Mouse (Mus musculus): ENCODE results near the gene Rad51b.

The Rad51b gene

GRCm38 (mm10) chr12:79745845-79746510 lies 448.9 kb downstream of the Rad51b start:
- no peak for DNase-seq

DNA sequence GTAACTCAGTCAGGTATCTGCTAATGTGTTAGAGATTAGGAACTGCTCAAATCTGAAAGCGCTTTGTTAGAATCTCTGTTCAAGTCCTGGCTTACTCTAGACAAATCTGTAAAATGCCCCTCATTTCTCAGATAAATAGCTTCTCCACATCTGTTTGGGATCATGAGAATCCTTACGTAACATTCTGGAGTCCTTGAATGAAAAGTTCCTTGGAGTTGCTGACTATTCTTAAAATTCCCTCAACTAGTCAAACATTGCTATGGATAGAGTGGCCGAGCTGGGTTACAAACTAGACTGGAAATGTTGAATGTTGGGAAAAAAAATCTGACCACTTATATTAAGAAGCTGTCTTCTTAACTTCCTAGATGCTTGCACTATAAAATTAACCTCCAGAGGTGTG lies 450.5 kb downstream of the Rad51b start:
- DNase-seq, result no peak

GRCm38 (mm10) chr12:79748862-79749261 lies 451.8 kb downstream of the Rad51b start:
- DNase-seq, result no peak

DNA sequence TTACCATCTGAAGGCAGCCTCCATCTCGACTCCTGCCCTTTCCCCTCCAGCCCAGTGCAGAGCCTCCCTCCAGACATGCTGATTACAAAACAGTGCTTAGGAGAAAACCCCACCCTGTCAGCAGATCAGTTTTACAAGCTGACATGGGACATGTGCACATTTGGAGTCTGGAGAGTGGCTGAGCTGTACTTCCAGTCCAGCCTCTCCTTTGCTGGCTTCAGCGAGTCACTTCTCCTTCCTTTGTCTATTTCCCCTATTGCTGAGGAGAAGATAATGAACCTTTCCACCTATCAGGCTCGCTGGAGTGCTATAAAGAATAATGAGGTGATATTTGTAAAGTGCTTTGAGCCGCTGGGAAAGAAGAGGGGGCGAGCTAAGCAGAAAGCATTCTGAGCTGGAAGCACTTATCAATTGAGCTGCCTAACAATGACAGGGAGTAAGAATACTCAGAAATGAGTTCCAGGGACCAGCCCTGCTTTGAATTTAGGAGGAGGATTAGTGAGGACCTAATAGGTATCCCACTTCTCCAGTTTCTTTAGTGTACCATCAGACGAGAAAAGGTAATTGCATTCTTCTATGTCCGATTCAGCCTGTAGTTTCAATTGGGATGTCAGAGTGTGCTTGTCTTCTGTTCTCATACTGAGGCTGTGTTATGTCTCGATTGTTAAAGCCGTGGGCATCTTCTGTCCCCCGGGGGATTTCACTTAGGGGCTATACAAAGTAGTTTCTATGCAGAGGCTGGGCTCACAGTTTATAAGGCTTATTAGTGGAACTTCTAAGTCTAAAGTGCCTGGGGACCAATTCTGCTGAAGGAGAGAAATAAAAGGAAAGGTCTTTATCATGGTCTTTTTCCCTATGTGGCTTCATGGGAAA lies 453.4 kb downstream of the Rad51b start:
- DNase-seq, result no peak

DNA sequence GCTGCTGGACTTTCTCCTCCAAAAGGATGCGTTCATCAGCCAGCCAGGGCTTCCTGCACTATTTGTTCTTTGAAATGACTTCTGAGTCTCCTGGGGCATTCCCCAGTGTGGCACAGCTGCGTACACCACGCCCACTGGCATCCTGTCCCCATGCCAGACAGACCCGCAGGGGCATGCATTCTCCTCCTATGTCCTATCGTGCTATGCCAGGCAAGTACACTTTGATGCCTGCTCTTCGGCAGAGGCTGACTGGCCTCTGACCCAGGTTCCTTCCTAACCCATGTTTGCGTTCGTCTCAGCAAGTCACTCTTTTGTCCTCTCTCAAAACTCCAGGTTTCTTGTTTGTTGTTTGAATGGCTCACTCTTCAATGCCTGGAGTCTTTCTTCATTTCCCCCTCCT lies 454.7 kb downstream of the Rad51b start:
- DNase-seq, result peak; percentile 31 to 36

- no peak for DNase-seq
Observed at GRCm38 (mm10) chr12:79752189-79752588, 455.1 kb downstream of the Rad51b start.

GRCm38 (mm10) chr12:79755617-79756016 lies 458.5 kb downstream of the Rad51b start:
- DNase-seq, result no peak

DNA sequence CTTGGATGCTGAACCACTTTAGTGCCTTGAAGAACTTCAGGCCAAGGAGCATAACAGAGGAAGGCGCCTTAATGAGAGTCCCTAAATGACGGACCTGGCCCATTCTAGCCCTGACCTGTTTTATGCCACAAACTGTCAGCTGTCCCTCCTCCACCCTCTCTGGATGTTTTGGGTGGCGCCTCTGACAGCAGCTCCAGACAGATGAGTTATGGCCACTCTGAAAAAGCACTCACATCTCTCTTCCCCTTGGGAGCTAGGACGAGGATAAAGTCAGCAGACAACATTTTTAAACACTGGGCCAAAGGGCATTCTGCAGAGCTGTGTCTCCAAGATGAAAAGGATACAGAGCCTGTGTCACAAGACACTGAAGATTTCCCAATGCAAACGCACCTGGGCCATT lies 459.3 kb downstream of the Rad51b start:
- DNase-seq, result no peak

- DNase-seq, result no peak
Observed at GRCm38 (mm10) chr12:79757775-79758174, 460.7 kb downstream of the Rad51b start.

GRCm38 (mm10) chr12:79759180-79759902 lies 462.3 kb downstream of the Rad51b start:
- no peak for DNase-seq

- no peak for DNase-seq
Observed at GRCm38 (mm10) chr12:79761217-79761616, 464.1 kb downstream of the Rad51b start.

DNA sequence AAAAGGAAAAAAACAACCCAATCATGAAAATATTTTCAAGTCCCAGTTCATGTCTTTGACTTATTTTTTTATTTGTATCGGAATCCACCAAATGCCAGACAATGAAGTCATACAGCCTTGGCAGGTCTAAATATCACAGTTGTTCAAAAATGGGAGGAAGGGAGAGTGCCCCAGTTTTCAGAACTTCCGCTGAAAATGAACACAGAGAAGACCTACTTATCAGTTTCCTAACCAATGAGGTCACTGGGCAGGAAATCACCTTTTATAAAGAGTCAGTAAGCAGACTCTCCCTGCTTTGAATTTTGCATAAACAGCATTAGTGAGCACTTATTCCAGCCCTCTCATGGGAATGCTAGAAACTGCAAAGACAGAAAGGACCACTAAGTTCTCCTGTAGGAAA lies 465.0 kb downstream of the Rad51b start:
- DNase-seq, result no peak

DNA sequence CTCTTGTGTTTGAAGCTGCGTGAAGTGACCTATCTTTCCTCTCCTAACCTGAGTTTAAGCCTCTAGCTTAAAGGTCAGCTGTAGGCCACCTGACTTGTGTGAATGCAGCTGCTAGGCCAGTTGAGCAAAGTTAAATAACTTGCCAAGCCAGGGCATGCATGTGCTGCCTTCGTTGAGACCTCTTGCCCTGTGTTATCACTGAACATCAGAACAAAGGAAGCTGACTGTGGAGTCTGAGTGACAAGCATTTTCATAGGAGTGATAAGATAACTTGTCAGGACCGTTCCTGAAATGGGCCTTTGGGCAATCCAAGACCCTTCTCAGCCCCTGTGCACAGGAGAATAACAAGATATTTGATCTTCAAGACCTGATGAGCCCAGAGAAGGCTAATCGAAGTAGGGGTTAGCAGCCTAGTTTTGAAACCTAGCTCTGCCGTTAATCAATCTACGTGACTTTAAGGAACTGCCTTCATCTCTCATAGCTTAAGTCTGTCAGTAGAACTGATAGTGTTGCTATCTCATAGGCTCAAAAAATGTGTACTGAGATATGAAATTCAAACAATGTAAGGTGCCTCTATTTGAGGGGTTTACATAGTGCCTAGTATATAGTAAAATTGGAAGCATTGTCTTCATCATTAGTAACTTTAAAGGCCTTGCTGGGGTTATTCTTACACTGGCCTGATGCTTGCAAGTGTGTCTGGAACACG lies 465.6 kb downstream of the Rad51b start:
- DNase-seq, result no peak

DNA sequence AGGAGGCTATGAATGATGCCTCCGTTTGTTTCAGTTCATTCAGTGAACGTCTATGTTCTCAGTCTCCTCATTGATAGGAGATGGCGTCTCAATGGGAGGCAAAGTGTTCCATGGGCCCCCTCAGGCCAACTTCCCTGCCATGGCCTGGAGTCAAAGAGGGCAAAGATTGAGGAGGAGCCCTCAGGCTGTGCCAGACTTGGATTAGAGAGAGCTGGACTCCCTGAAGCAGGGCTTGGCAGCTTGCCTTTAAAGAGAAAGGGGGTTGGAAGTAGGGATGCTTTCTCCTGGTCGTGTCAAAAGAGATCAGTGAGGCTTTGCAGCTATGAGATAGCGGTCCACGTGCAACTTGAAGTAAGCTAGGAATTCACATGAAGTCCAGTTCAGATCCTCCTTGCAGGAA lies 469.0 kb downstream of the Rad51b start:
- no peak for DNase-seq

DNA sequence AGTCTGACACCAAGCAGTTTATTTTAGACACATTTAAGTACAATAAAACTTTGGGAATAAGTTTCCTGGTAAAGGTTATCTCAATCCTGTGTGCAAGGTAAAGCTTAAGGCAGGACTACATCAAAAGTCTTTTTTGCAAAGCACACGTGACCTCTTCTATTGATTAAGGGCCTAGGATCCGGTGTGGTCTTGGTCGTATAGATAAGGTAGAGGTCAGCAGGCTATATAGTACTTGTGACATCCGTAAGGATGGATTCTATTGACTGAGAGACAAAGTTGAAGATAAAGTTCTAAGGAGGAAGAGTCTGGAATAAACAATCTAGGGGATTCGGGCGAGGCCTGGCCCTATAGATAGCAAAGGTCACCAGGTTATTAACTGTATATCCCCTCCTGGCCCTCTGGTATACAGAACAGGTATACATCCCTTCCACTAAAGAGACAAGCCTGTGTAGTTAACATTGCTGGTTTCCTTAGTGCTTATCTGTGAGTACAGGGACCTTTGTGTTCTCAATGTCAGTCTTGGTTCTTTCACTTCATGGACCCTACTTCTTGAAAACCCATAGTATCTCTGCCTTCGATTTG lies 471.8 kb downstream of the Rad51b start:
- no peak for DNase-seq

- DNase-seq, result no peak
Observed at GRCm38 (mm10) chr12:79769763-79770162, 472.7 kb downstream of the Rad51b start.

DNA sequence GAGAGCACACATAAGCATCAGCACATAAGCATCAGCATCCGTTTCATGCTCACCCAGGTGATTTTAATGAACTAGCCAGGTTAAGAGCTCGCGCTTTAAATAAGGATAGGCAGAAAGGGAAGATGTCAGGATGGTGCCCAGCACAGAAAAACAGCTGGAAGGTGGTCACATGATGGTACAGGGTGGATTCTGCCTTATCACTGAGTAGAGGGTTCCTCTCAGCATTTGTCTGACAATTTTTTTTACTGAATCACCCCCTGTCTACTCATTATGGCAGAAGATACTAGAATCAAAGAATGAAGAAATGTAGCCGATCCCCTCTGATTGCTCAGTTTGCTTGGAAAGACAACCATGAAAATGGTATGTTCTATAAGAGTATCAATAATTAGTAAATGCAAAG lies 474.1 kb downstream of the Rad51b start:
- no peak for DNase-seq

DNA sequence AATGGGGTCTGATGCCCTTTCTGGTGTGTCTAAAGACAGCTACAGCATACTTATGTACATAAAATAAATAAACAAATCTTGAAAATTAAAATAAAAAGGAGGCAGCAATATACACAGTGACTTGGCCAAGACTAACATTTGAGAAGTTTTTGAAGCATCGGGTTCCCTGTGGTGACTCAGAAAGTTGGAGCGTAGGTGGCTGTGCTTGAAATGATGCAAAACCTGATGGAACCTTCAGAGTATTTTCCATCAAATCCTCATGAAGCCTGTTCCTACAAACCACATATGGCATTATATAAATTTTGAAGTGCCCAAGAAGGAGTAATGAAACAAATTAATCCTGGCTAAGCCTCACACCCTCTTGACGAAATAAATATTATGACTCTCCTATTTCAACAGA lies 474.7 kb downstream of the Rad51b start:
- no peak for DNase-seq

GRCm38 (mm10) chr12:79773246-79773645 lies 476.2 kb downstream of the Rad51b start:
- DNase-seq, result no peak

DNA sequence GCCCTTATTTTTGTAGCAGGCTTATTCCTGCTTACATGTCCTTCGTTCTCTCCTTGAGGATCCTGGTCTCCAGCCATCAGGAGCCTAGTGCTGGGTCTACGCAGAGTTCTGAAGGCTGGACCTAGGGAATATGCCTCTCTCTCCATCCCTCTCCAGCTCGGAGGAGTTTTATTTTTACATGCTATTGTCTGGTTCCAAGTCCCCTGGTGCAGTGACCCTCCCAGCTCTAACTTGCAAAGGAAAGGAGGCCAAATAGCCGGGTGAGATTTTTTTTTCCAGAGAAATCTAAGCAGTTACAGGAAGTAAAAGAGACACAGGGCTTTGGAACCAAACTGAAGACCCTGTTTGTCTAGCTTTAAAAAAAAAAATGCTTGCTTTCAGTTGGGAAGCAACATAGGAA lies 477.5 kb downstream of the Rad51b start:
- no peak for DNase-seq

GRCm38 (mm10) chr12:79776828-79777227 lies 479.7 kb downstream of the Rad51b start:
- no peak for DNase-seq

DNA sequence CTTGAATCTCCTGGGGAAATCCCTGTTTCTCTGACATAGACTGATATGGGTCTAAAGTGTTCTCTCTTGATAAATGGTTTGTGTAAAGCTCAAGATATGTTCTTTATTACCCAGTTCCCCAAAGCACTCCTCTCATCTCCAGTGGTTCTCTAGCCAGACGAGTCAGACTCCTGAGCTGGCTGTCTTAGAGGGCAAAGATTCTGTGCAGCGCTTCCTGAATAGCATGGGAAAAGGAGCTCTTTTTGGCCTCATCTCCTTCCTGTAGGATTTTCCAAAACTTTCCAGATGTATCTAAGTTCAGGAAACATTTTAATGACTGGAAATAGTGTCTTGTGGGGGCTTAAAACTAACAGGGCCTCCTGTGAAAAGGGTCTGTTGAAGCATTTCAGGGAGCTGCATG lies 483.7 kb downstream of the Rad51b start:
- DNase-seq, result no peak

- DNase-seq, result no peak
Observed at GRCm38 (mm10) chr12:79781788-79782187, 484.7 kb downstream of the Rad51b start.

Data from thymus, adult 18-20 months (tissue).